Mouse (Mus musculus) heart, adult 2 months (tissue): ENCODE results near the gene Dydc1. TPM values are rescaled to one million over a fixed set of nuclear protein-coding genes. Genes with fewer than 3 reads are reported as not detected.
"Not testable (repeated sequence)": the region's sequence is repeated elsewhere in the genome, so short reads cannot be mapped to it uniquely, and the experiment has no call there.

Experiments
- DNase-seq, 2 experiments: peaks; one replicate each; pipeline ENCODE4 v3.0.0; 2021
- H3K27ac ChIP-seq: fragments of 200-600 bp; 2 replicates; pipeline ENCODE4 v1.8.1; 2022
- H3K27me3 ChIP-seq: fragments of 200-500 bp; 2 replicates; pipeline ENCODE4 v1.6.1; 2012; ENCODE audit warnings: mild to moderate bottlenecking, low read length, inconsistent platforms, mixed read lengths; ENCODE audit not compliant: control insufficient read depth, insufficient read depth
- H3K36me3 ChIP-seq: fragments of 200-500 bp; 2 replicates; pipeline ENCODE4 v1.6.1; 2012; ENCODE audit warnings: low read length, inconsistent platforms; ENCODE audit not compliant: control insufficient read depth, insufficient read depth
- H3K4me1 ChIP-seq: fragments of 200-500 bp; 2 replicates; pipeline ENCODE4 v1.6.1; 2011; ENCODE audit warnings: low read length; ENCODE audit not compliant: control insufficient read depth, insufficient read depth
- H3K4me3 ChIP-seq: fragments of 200-600 bp; 2 replicates; pipeline ENCODE4 v1.8.1; 2022
- H3K79me2 ChIP-seq: fragments of 200-500 bp; replicated peaks from 2 replicates; pipeline ENCODE4 v1.6.1; 2012; ENCODE audit warnings: mild to moderate bottlenecking, inconsistent platforms, low read length, moderate library complexity, mixed read lengths; ENCODE audit not compliant: control insufficient read depth, insufficient read depth
- H3K9ac ChIP-seq: fragments of 200-500 bp; 2 replicates; pipeline ENCODE4 v1.6.1; 2012; ENCODE audit warnings: low read depth, mild to moderate bottlenecking, control low read depth, inconsistent platforms, low read length, mixed read lengths
- CTCF ChIP-seq: fragments of 200-600 bp; IDR thresholded peaks from 2 replicates; pipeline ENCODE4 v1.8.1; 2022; ENCODE audit warnings: antibody characterized with exemption, mild to moderate bottlenecking, moderate library complexity
- EP300 ChIP-seq: fragments of 200-500 bp; IDR thresholded peaks from 2 replicates; pipeline ENCODE4 v1.6.1; 2011; ENCODE audit warnings: low read depth, low read length, control low read depth; ENCODE audit not compliant: insufficient read depth
- POLR2A ChIP-seq: fragments of 200-500 bp; IDR thresholded peaks from 2 replicates; pipeline ENCODE4 v1.6.1; 2011; ENCODE audit warnings: mild to moderate bottlenecking, low read depth, low read length, control low read depth; ENCODE audit not compliant: insufficient read depth
- WGBS: fragments of 180-500 bp; shearing (Covaris S2); methylation state at CpG from one replicate; pipeline ENCODE4 v1.1.7; 2018; 5-methylcytosine and 5-hydroxymethylcytosine counted together
- intact Hi-C: fragments of 180-260 bp; cut with DNase I; formaldehyde crosslinking; loops from one replicate; pipeline ENCODE4 v1.15.1; 2025
- polyA plus RNA-seq: library from polyadenylated mRNA; depleted of rRNA; stranded (reverse); fragments of >200 nt; gene quantifications from 2 replicates; pipeline ENCODE4 v1.2.3, GENCODE M21; 2012
- total RNA-seq, 2 experiments: library from RNA; stranded (reverse); gene quantifications; 2 replicates each; pipeline ENCODE4 v1.2.3; 2021

Dydc1 gene
- total and polyA plus RNA-seq, 3 experiments: not detected

- DNase-seq, H3K36me3 ChIP-seq, H3K27ac ChIP-seq, H3K4me3 ChIP-seq, H3K9ac ChIP-seq, H3K79me2 ChIP-seq, intact Hi-C loops, H3K27me3 ChIP-seq, H3K4me1 ChIP-seq: not testable (repeated sequence)
- TF ChIP-seq CTCF: peak; percentile 49
- WGBS: 28% methylated on average over 3 of the region's 4 CpGs
Observed at GRCm38 (mm10) chr14:41053190-41053589, 19.5 kb upstream of the Dydc1 start.

GRCm38 (mm10) chr14:41065168-41065567, 7.5 kb upstream of the Dydc1 start:
- no peak overlapping the region for H3K4me3 ChIP-seq
- no peak for DNase-seq
- H3K36me3 ChIP-seq: no peaks in the 10 kb centered on the region
- intact Hi-C loops: no loop called here
- no peaks in the 10 kb centered on the region for H3K79me2 ChIP-seq
- no peak overlapping the region for H3K9ac ChIP-seq
- 18% methylated on average over 2 of the region's 2 CpGs for WGBS
- no peaks in the 10 kb centered on the region for H3K27me3 ChIP-seq
- TF ChIP-seq POLR2A (no peak), EP300 (no peak), CTCF (no peak)
- H3K4me1 ChIP-seq: no peaks in the 10 kb centered on the region
- H3K27ac ChIP-seq: no peak overlapping the region

GRCm38 (mm10) chr14:41066416-41066815, 6.3 kb upstream of the Dydc1 start:
- 38% methylated on average over 1 of the region's 1 CpGs for WGBS
- no peak for DNase-seq
- Histone ChIP-seq H3K9ac (no peak overlapping the region), H3K79me2 (no peaks in the 10 kb centered on the region), H3K4me1 (no peaks in the 10 kb centered on the region), H3K36me3 (no peaks in the 10 kb centered on the region), H3K27ac (no peak overlapping the region), H3K4me3 (no peak overlapping the region), H3K27me3 (no peaks in the 10 kb centered on the region)
- TF ChIP-seq CTCF: no peak
- no peak for TF ChIP-seq POLR2A
- intact Hi-C loops: no loop called here

- Histone ChIP-seq H3K4me1 (no peaks in the 10 kb centered on the region), H3K27me3 (no peaks in the 10 kb centered on the region; the same call in 1 of the 2 replicates), H3K9ac (no peak within 1 kb of the TSS), H3K79me2 (no peaks in the 10 kb centered on the region), H3K4me3 (no peak within 1 kb of the TSS), H3K27ac (no peak within 1 kb of the TSS), H3K36me3 (no peaks in the 10 kb centered on the region)
- intact Hi-C loops: no loop called here
- no peak for TF ChIP-seq CTCF
- TF ChIP-seq EP300: no peak
- no peak for TF ChIP-seq POLR2A
- no peak for DNase-seq
Observed at GRCm38 (mm10) chr14:41069108-41069507, 3.6 kb upstream of the Dydc1 start, which contains the start of gene Dydc2. Gene Dydc2, minus strand, starts transcription at chr14:41069208.

GRCm38 (mm10) chr14:41070343-41070742, 2.4 kb upstream of the Dydc1 start:
- Histone ChIP-seq H3K9ac (no peak overlapping the region), H3K36me3 (no peaks in the 10 kb centered on the region), H3K27me3 (no peaks in the 10 kb centered on the region; the same call in 1 of the 2 replicates), H3K79me2 (no peaks in the 10 kb centered on the region), H3K4me1 (no peaks in the 10 kb centered on the region), H3K27ac (no peak overlapping the region), H3K4me3 (no peak overlapping the region)
- TF ChIP-seq CTCF (no peak), EP300 (no peak), POLR2A (no peak)
- 61% methylated on average over 3 of the region's 3 CpGs for WGBS
- no peak for DNase-seq
- intact Hi-C loops: no loop called here

- 5% methylated on average over 8 of the region's 8 CpGs for WGBS
- H3K9ac ChIP-seq: no peak overlapping the region
- intact Hi-C loops: no loop called here
Observed at GRCm38 (mm10) chr14:41072944-41073275, 199 bp downstream of the Dydc1 start.

GRCm38 (mm10) chr14:41082408-41082807, 9.7 kb downstream of the Dydc1 start:
- H3K36me3 ChIP-seq: no peaks in the 10 kb centered on the region
- H3K4me1 ChIP-seq: no peaks in the 10 kb centered on the region
- 64% methylated on average over 2 of the region's 2 CpGs for WGBS
- no peak for TF ChIP-seq POLR2A
- intact Hi-C loops: no loop called here
- no peak for DNase-seq
- no peaks in the 10 kb centered on the region for H3K79me2 ChIP-seq
- H3K4me3 ChIP-seq: no peak overlapping the region
- H3K9ac ChIP-seq: no peak overlapping the region
- H3K27me3 ChIP-seq: no peaks in the 10 kb centered on the region
- no peak overlapping the region for H3K27ac ChIP-seq

More at GRCm38 (mm10) chr14:41072944-41073275, 199 bp downstream of the Dydc1 start:
- no peaks in the 10 kb centered on the region for H3K36me3 ChIP-seq
- no peak for DNase-seq
- TF ChIP-seq POLR2A (no peak), CTCF (no peak), EP300 (no peak)
- no peak overlapping the region for H3K4me3 ChIP-seq
- H3K27ac ChIP-seq: no peak overlapping the region
- H3K79me2 ChIP-seq: no peaks in the 10 kb centered on the region
- H3K27me3 ChIP-seq: no peaks in the 10 kb centered on the region; the same call in 1 of the 2 replicates
- H3K4me1 ChIP-seq: no peaks in the 10 kb centered on the region
